Mouse (Mus musculus): Measurements from ENCODE around the gene Hist1h2af. TPM values are rescaled to one million over a fixed set of nuclear protein-coding genes. Genes with fewer than 3 reads are reported as not detected.
"Not testable (repeated sequence)": the region's sequence is repeated elsewhere in the genome, so short reads cannot be mapped to it uniquely, and the experiment has no call there.

Gene Hist1h2af
- total and polyA plus RNA-seq, 2 experiments from 2014 or later, result 2.6 to 369 TPM

DNA sequence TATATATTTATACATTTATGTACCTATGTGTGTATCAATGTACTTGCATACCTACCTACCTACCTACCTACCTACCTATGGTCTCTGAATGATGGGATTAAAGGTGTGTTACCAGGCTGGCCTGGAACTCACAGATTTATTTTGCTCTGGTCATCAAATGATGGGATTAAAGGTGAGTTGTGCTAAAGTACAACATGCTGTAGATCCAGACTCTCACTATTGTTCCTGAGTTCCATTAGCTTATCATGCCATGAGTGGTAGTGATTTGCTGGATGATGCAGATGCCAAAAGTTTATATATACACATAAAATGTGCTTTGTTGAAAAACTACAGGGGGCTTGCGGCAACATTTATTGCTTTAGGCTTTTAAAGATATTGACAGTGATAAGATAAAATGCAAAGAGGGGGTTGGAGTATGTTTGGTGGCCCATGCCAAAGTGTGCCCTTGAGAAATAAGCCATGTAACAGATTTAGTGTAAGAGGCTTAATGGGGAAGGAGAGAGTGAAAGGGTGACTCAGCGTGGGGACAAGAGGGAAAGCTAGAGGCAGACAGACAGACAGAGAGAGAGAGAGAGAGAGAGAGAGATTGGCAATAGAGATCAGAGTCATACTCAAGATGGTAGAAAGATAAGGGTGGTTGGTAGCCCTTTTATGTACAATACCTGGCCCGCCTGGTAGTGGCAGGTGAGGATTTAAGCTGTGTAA lies 3.5 kb downstream of the Hist1h2af start:
- DNase-seq (ENCODE audit: low spot score) (no peak), ATAC-seq (ENCODE audit: insufficient read depth, low read depth) (no peak)
- Histone ChIP-seq H3K4me1 (ENCODE audit: control insufficient read depth, insufficient read depth) (peaks cover 9% of the 10 kb centered on the region), H3K36me3 (replicated peaks; ENCODE audit: control insufficient read depth, insufficient read depth, low read length) (no peaks in the 10 kb centered on the region), H3K4me2 (ENCODE audit: low read depth, low read length) (peak overlapping the region; percentile 79; the same call in 1 of the 2 replicates), H3K9ac (replicated peaks; ENCODE audit: low read depth, low read length) (no peak overlapping the region), H3K4me3 (ENCODE audit: low read depth, low read length) (no peak overlapping the region), H3K9me3 (replicated peaks; ENCODE audit: control insufficient read depth, low read length) (no peaks in the 10 kb centered on the region), H3K27ac (ENCODE audit: low read depth) (no peak overlapping the region), H3K27me3 (ENCODE audit: control insufficient read depth, insufficient read depth, low read length) (no peaks in the 10 kb centered on the region)
- 73% methylated on average over 3 of the region's 3 CpGs for WGBS
- TF ChIP-seq CTCF (IDR thresholded peaks at IDR 0.05; ENCODE audit: low read depth) (no peak), EP300 (IDR thresholded peaks at IDR 0.05; ENCODE audit: low read depth) (no peak)

DNA sequence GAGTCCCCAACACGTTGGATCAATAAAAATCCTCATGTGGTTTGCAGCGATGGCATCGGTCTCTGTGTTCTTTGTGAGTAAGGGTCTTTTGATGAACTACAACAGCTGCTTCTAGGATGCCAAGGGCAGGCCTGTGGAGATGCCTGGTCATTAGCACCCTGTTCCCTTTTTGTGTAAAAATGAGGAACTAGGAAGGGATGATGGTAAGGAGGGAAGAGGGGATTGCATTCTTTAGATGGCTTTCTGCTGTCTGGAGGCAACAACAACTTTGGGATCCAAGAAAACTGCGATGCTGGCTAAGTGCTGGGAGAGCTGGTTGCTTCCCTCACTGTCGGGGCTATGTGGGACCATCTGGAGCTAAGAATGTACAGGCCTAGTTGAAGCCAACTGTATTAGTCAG lies 4.5 kb downstream of the Hist1h2af start:
- ATAC-seq (ENCODE audit: insufficient read depth, low read depth) (no peak), DNase-seq (ENCODE audit: low spot score) (no peak)
- TF ChIP-seq CTCF (IDR thresholded peaks at IDR 0.05; ENCODE audit: low read depth) (no peak), EP300 (IDR thresholded peaks at IDR 0.05; ENCODE audit: low read depth) (no peak)
- Histone ChIP-seq H3K27me3 (ENCODE audit: control insufficient read depth, insufficient read depth, low read length) (no peaks in the 10 kb centered on the region), H3K36me3 (replicated peaks; ENCODE audit: control insufficient read depth, insufficient read depth, low read length) (no peaks in the 10 kb centered on the region), H3K9me3 (replicated peaks; ENCODE audit: control insufficient read depth, low read length) (no peaks in the 10 kb centered on the region), H3K9ac (replicated peaks; ENCODE audit: low read depth, low read length) (no peak overlapping the region), H3K4me1 (ENCODE audit: control insufficient read depth, insufficient read depth) (peaks cover 6% of the 10 kb centered on the region; the same call in 1 of the 2 replicates), H3K4me2 (ENCODE audit: low read depth, low read length) (no peak overlapping the region), H3K4me3 (ENCODE audit: low read depth, low read length) (no peak overlapping the region), H3K27ac (ENCODE audit: low read depth) (no peak overlapping the region)
- WGBS, result 82% methylated on average over 5 of the region's 5 CpGs

DNA sequence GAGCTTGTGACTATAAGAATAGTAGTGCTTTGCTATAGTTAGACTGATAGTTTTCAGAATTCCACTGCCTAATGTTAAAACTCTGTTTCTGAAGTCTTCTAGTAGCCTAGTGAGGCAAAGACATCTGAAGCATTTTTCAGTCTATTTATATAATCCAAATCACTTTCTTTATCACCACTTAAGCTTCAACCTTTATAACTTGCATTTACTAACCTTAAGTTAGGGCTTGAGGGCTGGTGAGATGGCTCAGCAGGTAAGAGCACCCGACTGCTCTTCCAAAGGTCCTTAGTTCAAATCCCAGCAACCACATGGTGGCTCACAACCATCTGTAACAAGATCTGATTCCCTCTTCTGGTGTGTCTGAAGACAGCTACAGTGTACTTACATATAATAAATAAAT lies 6.1 kb downstream of the Hist1h2af start:
- ATAC-seq (ENCODE audit: insufficient read depth, low read depth); H3K4me2 ChIP-seq (ENCODE audit: low read depth, low read length); H3K9me3 ChIP-seq (replicated peaks; ENCODE audit: control insufficient read depth, low read length); H3K4me1 ChIP-seq (ENCODE audit: control insufficient read depth, insufficient read depth); H3K4me3 ChIP-seq (ENCODE audit: low read depth, low read length); H3K36me3 ChIP-seq (replicated peaks; ENCODE audit: control insufficient read depth, insufficient read depth, low read length); H3K27ac ChIP-seq (ENCODE audit: low read depth); DNase-seq (ENCODE audit: low spot score); H3K27me3 ChIP-seq (ENCODE audit: control insufficient read depth, insufficient read depth, low read length); H3K9ac ChIP-seq (replicated peaks; ENCODE audit: low read depth, low read length): not testable (repeated sequence)
- WGBS, result 58% methylated on average over 1 of the region's 1 CpGs

DNA sequence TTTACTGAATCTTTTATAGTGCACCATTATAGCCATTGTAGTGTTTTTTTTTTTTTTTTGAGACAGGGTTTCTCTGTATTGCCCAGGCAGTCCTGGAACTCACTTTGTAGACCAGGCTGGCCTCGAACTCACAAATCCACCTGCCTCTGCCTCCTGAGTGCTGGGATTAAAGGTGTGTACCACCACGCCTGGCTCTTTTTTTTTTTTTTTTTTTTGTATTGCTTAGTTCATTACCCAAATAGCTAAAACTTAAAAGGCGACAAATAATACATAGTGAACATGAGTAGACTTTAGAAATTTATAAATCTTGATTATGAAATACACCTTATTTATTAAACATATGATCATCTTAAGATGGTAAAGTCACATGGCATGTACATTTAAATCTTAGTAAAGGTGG lies 7.8 kb downstream of the Hist1h2af start:
- no peak for DNase-seq (ENCODE audit: low spot score)
- H3K4me2 ChIP-seq (ENCODE audit: low read depth, low read length), result no peak overlapping the region
- no peaks in the 10 kb centered on the region for H3K27me3 ChIP-seq (ENCODE audit: control insufficient read depth, insufficient read depth, low read length)

DNA sequence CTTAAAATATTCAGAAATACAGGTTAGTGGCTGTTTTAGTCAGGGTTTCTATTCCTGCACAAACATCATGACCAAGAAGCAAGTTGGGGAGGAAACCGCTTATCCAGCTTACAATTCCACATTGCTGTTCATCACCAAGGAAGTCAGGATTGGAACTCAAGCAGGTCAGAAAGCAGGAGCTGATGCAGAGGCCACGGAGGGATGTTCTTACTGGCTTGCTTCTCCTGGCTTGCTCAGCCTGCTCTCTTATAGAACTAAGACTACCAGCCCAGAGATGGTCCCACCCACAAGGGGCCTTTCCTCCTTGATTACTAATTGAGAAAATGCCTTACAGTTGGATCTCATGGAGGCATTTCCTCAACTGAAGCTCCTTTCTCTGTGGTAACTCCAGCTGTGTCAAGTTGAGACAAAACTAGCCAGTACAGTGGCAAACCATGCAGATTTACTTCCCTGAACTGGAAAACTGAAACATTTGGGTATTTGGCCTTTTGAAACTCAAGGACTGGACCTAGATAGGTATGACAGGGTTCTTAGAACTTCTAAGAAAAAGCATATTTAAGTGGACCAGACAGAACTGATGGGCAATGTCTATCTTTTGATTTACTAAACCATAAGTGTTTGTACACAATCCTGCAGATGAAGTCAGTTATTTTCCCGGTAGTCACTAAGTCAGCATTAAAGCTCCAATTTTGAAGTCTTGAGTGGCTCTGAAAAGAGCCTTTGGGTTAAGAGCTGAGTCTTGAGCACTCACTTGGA lies 8.7 kb downstream of the Hist1h2af start:
- peak overlapping the region; percentile 58; the same call in 1 of the 2 replicates for H3K9ac ChIP-seq (replicated peaks; ENCODE audit: low read depth, low read length)
- H3K4me3 ChIP-seq (ENCODE audit: low read depth, low read length), result peak overlapping the region; percentile 55
- H3K36me3 ChIP-seq (replicated peaks; ENCODE audit: control insufficient read depth, insufficient read depth, low read length); H3K4me1 ChIP-seq (ENCODE audit: control insufficient read depth, insufficient read depth); H3K27me3 ChIP-seq (ENCODE audit: control insufficient read depth, insufficient read depth, low read length); DNase-seq (ENCODE audit: low spot score); H3K9me3 ChIP-seq (replicated peaks; ENCODE audit: control insufficient read depth, low read length); ATAC-seq (ENCODE audit: insufficient read depth, low read depth): not testable (repeated sequence)
- peak overlapping the region; percentile 89 for H3K27ac ChIP-seq (ENCODE audit: low read depth)
- 15% methylated on average over 3 of the region's 3 CpGs for WGBS
- H3K4me2 ChIP-seq (ENCODE audit: low read depth, low read length), result peak overlapping the region; percentile 81

More for the DNA sequence above, 7.8 kb downstream of the Hist1h2af start:
- no peak overlapping the region for H3K9ac ChIP-seq (replicated peaks; ENCODE audit: low read depth, low read length)
- WGBS, result 83% methylated on average over 3 of the region's 3 CpGs
- no peaks in the 10 kb centered on the region for H3K36me3 ChIP-seq (replicated peaks; ENCODE audit: control insufficient read depth, insufficient read depth, low read length)
- no peaks in the 10 kb centered on the region for H3K9me3 ChIP-seq (replicated peaks; ENCODE audit: control insufficient read depth, low read length)
- no peak overlapping the region for H3K27ac ChIP-seq (ENCODE audit: low read depth)
- TF ChIP-seq EP300 (IDR thresholded peaks at IDR 0.05; ENCODE audit: low read depth) (no peak), CTCF (IDR thresholded peaks at IDR 0.05; ENCODE audit: low read depth) (no peak)
- no peak overlapping the region for H3K4me3 ChIP-seq (ENCODE audit: low read depth, low read length)
- no peak for ATAC-seq (ENCODE audit: insufficient read depth, low read depth)
- no peaks in the 10 kb centered on the region for H3K4me1 ChIP-seq (ENCODE audit: control insufficient read depth, insufficient read depth)

DNA sequence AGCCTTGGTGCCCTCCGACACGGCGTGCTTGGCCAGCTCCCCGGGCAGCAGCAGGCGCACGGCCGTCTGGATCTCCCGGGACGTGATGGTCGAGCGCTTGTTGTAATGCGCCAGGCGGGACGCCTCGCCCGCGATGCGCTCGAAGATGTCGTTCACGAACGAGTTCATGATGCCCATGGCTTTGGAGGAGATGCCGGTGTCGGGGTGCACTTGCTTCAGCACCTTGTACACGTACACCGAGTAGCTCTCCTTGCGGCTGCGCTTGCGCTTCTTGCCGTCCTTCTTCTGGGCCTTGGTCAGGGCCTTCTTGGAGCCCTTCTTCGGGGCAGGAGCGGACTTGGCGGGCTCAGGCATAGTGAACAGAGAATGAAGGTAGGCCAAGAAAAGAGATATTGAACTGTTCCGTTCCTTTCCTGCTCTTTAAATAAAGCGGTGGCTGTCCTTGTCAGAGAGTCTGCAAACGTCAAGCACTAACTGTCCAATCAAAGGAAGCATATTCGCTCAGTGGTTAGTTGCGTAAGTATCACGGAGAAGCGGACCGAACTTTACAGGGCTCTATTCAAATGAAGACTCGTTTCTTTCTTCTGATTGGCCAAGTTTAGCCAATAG lies 9.4 kb downstream of the Hist1h2af start, which contains the start of gene Hist1h2bh:
Gene Hist1h2bh (minus strand): TSS at position 394 of the 609 bp plus-strand sequence.
- peak within 1 kb of the TSS; percentile 95 for H3K27ac ChIP-seq (ENCODE audit: low read depth)
- not testable (repeated sequence) for H3K27me3 ChIP-seq (ENCODE audit: control insufficient read depth, insufficient read depth, low read length); H3K36me3 ChIP-seq (replicated peaks; ENCODE audit: control insufficient read depth, insufficient read depth, low read length); H3K9me3 ChIP-seq (replicated peaks; ENCODE audit: control insufficient read depth, low read length); H3K4me1 ChIP-seq (ENCODE audit: control insufficient read depth, insufficient read depth)
- peak within 1 kb of the TSS; percentile 59 for H3K9ac ChIP-seq (replicated peaks; ENCODE audit: low read depth, low read length)
- peak within 1 kb of the TSS; percentile 57 for H3K4me3 ChIP-seq (ENCODE audit: low read depth, low read length)
- peak within 1 kb of the TSS; percentile 81 for H3K4me2 ChIP-seq (ENCODE audit: low read depth, low read length)
- under 1% methylated on average over 24 of the region's 42 CpGs for WGBS
- ATAC-seq (ENCODE audit: insufficient read depth, low read depth) (peak; percentile 91), DNase-seq (ENCODE audit: low spot score) (peak; percentile 98)

All from heart, postnatal 0 days (tissue).